Mouse (Mus musculus): ENCODE data around the gene Gck. TPM values are rescaled to one million over a fixed set of nuclear protein-coding genes. Genes with fewer than 3 reads are reported as not detected.

Gck gene
- polyA plus RNA-seq, 1 experiment from 2014 or later: 3.4 TPM

DNA sequence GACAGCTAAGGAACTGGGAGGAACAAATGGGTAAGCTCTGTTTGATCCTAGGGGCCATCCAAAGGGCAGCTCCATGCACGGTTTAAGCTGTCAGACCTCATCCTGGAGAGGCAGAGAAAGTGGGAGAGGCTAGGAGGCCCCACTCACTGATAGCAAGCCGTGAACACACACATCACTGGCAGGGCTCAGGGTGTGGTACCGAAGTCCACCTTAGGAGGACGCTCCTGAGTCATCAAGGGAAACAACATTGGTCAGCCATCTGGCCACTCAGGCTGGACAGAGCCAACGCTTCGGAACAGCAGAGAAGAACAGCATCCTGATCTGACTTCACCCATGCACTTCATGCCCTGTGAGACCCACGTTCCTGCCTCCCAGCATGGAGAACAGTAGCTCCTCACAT is 29.2 kb upstream of the Gck start:
- no peak overlapping the region for H3K4me2 ChIP-seq
- no peak for ATAC-seq (ENCODE audit: insufficient read depth, low FRiP score, low read depth)
- no peaks in the 10 kb centered on the region for H3K9me3 ChIP-seq
- H3K4me1 ChIP-seq: no peaks in the 10 kb centered on the region
- no peak overlapping the region for H3K4me3 ChIP-seq (replicated peaks)
- no peaks in the 10 kb centered on the region for H3K27me3 ChIP-seq (replicated peaks)
- no peak overlapping the region for H3K27ac ChIP-seq
- no peaks in the 10 kb centered on the region for H3K36me3 ChIP-seq
- no peak overlapping the region for H3K9ac ChIP-seq
- WGBS: 73% methylated on average over 7 of the region's 7 CpGs

DNA sequence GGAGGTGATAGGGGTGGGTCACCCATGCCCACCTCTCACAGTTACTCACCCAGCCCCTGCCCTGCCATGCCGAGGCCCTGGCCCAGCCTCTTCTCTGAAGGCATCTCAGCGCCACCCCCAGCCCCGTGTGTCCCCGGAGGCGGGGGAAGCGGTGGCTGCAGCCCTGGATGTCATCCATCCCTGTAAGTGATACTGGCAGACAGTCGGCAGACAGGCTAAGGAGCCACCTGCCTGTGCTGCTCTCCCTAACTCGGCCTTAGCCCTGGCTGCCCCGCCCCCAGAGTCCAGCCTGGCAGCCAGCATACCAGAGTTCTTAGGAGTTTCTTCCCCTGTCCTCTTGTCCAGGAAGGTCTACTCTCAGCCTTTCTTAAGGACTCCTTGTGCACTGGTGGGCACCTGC is 26.2 kb upstream of the Gck start:
- no peak overlapping the region for H3K4me3 ChIP-seq (replicated peaks)
- no peaks in the 10 kb centered on the region for H3K27me3 ChIP-seq (replicated peaks)
- H3K9ac ChIP-seq: no peak overlapping the region
- 18% methylated on average over 9 of the region's 9 CpGs for WGBS
- no peaks in the 10 kb centered on the region for H3K9me3 ChIP-seq
- ATAC-seq (ENCODE audit: insufficient read depth, low FRiP score, low read depth): no peak
- no peaks in the 10 kb centered on the region for H3K36me3 ChIP-seq
- H3K4me1 ChIP-seq: peaks cover 8% of the 10 kb centered on the region; the same call in 1 of the 2 replicates
- H3K4me2 ChIP-seq: no peak overlapping the region
- no peak overlapping the region for H3K27ac ChIP-seq

DNA sequence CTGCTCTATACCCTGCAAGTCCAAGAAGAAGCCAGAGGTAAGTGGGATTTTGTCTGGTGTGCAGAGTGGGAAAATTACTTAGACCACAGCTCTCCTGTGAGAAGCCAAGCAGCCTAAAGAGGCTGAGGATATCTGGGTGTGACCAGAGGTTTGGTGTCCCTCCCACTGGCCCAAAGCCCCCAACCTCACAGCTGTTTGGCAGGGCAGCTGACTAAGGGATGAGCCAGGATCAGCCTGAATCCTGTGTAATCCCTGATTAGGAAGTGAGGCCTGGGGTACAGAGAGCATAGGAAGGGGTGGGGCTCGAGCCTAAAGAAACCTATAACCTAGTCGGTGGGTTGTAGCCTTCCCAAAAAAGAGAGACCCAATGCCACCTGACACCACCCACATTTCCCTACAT is 25.2 kb upstream of the Gck start:
- Histone ChIP-seq H3K4me1 (peaks cover 8% of the 10 kb centered on the region; the same call in 1 of the 2 replicates), H3K27me3 (replicated peaks) (no peaks in the 10 kb centered on the region), H3K9ac (no peak overlapping the region), H3K27ac (no peak overlapping the region), H3K36me3 (no peaks in the 10 kb centered on the region), H3K4me3 (replicated peaks) (no peak overlapping the region), H3K4me2 (no peak overlapping the region), H3K9me3 (no peaks in the 10 kb centered on the region)
- WGBS: 58% methylated on average over 2 of the region's 2 CpGs
- no peak for ATAC-seq (ENCODE audit: insufficient read depth, low FRiP score, low read depth)

DNA sequence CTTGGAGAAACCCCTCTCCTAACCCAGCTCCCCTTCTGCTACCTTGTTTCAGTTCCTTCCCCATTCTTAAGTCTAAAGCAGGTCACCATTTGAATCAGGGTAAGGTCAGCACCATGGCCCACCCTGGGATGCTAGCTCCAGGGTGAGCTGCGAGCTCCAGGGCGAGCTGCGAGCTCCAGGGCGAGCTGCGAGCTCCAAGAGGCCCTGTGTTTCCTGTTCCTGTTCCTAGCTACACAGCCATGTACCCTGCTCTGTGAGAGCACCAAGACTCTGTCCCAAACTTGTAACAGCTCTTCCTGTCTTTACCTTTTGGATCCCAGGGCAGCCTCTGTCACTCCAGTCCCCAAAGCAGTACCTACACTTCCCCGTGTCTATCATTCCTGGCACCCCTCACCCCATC is 24.2 kb upstream of the Gck start:
- ATAC-seq (ENCODE audit: insufficient read depth, low FRiP score, low read depth): no peak

DNA sequence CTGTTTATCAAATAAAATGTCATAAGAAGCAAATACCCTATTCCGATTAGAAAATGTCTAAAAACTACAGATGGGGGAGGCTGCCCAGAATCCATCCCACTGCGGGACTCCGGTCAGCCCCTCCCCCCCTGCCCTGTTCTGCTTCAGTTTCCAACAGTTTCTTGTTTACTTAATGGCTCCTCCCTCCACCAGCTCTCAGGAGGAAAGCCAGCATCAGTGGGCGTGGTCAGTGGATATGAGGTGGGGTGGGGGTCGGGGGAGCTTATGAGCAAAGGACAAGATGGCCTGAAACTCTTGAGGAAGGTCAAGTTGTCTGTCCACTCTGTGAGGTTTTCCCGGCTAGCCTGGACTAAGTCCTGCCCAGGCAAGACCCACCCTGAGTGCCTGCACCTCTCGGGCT is 23.3 kb upstream of the Gck start:
- no peak overlapping the region for H3K4me2 ChIP-seq
- H3K27ac ChIP-seq: no peak overlapping the region
- WGBS: 28% methylated on average over 7 of the region's 7 CpGs
- no peak overlapping the region for H3K9ac ChIP-seq
- ATAC-seq (ENCODE audit: insufficient read depth, low FRiP score, low read depth): no peak
- peaks cover 6% of the 10 kb centered on the region; the same call in 1 of the 2 replicates for H3K36me3 ChIP-seq
- no peak overlapping the region for H3K4me3 ChIP-seq (replicated peaks)
- H3K27me3 ChIP-seq (replicated peaks): no peaks in the 10 kb centered on the region
- no peaks in the 10 kb centered on the region for H3K9me3 ChIP-seq
- H3K4me1 ChIP-seq: peaks cover 8% of the 10 kb centered on the region; the same call in 1 of the 2 replicates

More for the DNA sequence above, 24.2 kb upstream of the Gck start:
- peaks cover 8% of the 10 kb centered on the region; the same call in 1 of the 2 replicates for H3K4me1 ChIP-seq
- no peak overlapping the region for H3K4me2 ChIP-seq
- no peaks in the 10 kb centered on the region for H3K9me3 ChIP-seq
- WGBS: 65% methylated on average over 6 of the region's 6 CpGs
- no peak overlapping the region for H3K27ac ChIP-seq
- H3K36me3 ChIP-seq: peaks cover 3% of the 10 kb centered on the region; the same call in 1 of the 2 replicates
- no peak overlapping the region for H3K9ac ChIP-seq
- H3K4me3 ChIP-seq (replicated peaks): no peak overlapping the region
- H3K27me3 ChIP-seq (replicated peaks): no peaks in the 10 kb centered on the region

DNA sequence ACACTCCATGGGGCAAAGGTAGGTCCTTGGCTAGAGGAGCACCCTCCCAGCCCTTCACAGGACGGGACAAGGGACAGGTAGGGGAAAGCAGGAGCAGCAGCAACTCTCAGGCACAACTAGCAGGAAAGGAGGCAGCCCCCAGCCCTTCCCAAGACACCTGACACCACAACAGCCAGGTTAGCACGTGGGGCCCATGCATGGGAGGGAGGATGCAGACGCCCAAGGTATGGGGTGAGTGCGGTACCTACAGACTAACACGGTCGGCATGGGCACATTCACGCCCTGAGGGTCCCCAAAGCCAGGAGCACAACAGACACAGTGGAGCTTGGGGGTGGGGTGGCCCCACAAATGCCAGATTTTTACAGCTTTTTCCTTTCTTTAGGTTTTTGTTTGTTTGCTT is 21.3 kb upstream of the Gck start:
- ATAC-seq (ENCODE audit: insufficient read depth, low FRiP score, low read depth): no peak
- 53% methylated on average over 7 of the region's 7 CpGs for WGBS
- no peak overlapping the region for H3K9ac ChIP-seq
- peaks cover 8% of the 10 kb centered on the region; the same call in 1 of the 2 replicates for H3K4me1 ChIP-seq
- peaks cover 14% of the 10 kb centered on the region; the same call in 1 of the 2 replicates for H3K36me3 ChIP-seq
- no peak overlapping the region for H3K4me3 ChIP-seq (replicated peaks)
- H3K27ac ChIP-seq: no peak overlapping the region
- no peaks in the 10 kb centered on the region for H3K9me3 ChIP-seq
- no peaks in the 10 kb centered on the region for H3K27me3 ChIP-seq (replicated peaks)
- H3K4me2 ChIP-seq: no peak overlapping the region

DNA sequence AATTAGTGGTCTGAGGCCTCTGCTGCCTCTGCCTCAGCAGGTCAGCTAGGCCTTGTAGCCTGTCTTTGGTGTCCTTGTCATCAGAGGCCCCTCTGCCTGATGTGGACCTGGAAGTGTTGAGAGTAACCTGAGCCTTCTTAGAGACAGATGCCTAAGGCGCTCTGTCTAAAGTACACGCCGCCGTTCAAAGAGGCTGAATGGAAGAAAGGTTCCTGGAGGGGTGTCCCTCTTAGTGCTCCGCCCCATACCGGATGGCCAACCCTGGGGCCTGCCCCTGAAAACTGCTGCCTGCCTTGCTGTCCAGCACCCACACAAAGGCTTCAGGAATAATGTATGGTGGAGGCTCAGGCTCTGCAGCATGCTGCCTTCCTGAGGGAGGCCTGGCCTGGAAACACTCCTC is 18.3 kb upstream of the Gck start:
- H3K9me3 ChIP-seq: no peaks in the 10 kb centered on the region
- no peak overlapping the region for H3K27ac ChIP-seq
- H3K4me1 ChIP-seq: peaks cover 8% of the 10 kb centered on the region; the same call in 1 of the 2 replicates
- 63% methylated on average over 6 of the region's 6 CpGs for WGBS
- H3K9ac ChIP-seq: no peak overlapping the region
- peaks cover 39% of the 10 kb centered on the region for H3K36me3 ChIP-seq
- no peak overlapping the region for H3K4me2 ChIP-seq
- ATAC-seq (ENCODE audit: insufficient read depth, low FRiP score, low read depth): no peak
- H3K4me3 ChIP-seq (replicated peaks): no peak overlapping the region
- no peaks in the 10 kb centered on the region for H3K27me3 ChIP-seq (replicated peaks)

DNA sequence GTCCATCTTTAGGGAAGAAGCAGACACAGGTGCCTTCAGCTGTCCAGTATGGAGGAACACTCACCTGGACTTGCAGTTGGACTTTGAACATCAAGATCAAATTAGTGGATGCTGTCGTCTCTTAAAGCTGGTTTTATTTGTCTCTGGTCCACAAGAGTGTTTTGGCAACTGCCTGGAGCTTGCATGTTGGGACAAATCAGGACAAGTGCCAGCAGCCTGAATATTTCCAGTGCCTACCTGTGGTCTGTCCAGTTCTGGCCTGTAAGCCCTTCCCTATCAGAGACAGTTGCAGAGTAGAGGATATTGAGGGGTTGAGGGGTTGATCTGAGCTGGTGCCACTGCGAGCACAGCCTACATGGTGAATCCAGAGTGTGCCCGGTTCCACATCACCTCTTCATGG is 16.9 kb upstream of the Gck start:
- 77% methylated on average over 3 of the region's 3 CpGs for WGBS
- no peak for ATAC-seq (ENCODE audit: insufficient read depth, low FRiP score, low read depth)
- no peaks in the 10 kb centered on the region for H3K9me3 ChIP-seq
- no peaks in the 10 kb centered on the region for H3K27me3 ChIP-seq (replicated peaks)
- no peak overlapping the region for H3K4me2 ChIP-seq
- no peaks in the 10 kb centered on the region for H3K4me1 ChIP-seq
- H3K9ac ChIP-seq: no peak overlapping the region
- peaks cover 53% of the 10 kb centered on the region for H3K36me3 ChIP-seq
- H3K27ac ChIP-seq: no peak overlapping the region
- H3K4me3 ChIP-seq (replicated peaks): no peak overlapping the region

DNA sequence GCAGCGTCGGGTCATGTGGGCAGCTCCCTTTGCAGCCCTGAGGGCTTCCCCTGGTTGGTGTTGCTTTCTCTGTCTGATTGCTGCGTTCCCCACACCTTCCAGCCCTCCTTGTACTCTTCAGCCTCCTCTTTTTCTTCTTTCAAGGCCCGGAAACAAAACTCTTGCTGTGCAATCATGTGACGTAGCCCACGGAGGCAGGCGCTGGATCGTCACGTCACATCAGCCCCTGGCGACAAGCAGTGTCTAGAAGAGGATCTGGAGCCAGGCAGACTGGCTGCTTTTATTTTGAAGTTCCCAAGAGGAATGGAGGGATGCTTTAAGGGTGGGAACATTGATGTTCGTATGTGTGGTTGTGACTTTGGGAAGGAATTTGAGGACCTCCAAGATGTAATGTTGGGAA is 16.0 kb upstream of the Gck start:
- Histone ChIP-seq H3K9ac (no peak overlapping the region), H3K27me3 (replicated peaks) (no peaks in the 10 kb centered on the region), H3K4me3 (replicated peaks) (no peak overlapping the region), H3K27ac (no peak overlapping the region), H3K4me1 (no peaks in the 10 kb centered on the region), H3K36me3 (peaks cover 59% of the 10 kb centered on the region), H3K4me2 (no peak overlapping the region), H3K9me3 (no peaks in the 10 kb centered on the region)
- ATAC-seq (ENCODE audit: insufficient read depth, low FRiP score, low read depth): no peak
- WGBS: 86% methylated on average over 11 of the region's 11 CpGs

DNA sequence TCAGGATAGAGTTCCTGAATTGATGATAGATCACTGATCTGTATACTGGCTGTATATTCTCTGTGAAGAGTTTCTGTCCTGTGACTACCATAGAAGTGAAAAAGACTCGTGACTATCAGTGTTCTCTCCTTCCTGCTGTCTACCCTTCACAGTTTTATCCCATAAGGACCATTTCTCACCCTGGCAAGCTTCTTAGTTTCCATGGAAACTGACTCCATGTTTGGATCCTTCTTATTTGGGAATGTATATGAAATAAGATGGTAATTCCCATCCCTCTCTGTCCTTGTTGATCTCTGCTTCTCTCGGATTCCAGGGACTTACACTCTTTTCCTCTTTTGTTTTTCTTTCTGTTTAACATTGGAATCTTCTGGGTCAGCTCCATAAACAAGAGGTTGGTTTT is 10.2 kb upstream of the Gck start:
- peaks cover 44% of the 10 kb centered on the region for H3K36me3 ChIP-seq
- no peaks in the 10 kb centered on the region for H3K9me3 ChIP-seq
- no peak for ATAC-seq (ENCODE audit: insufficient read depth, low FRiP score, low read depth)
- H3K27me3 ChIP-seq (replicated peaks): no peaks in the 10 kb centered on the region
- no peak overlapping the region for H3K4me2 ChIP-seq
- no peak overlapping the region for H3K27ac ChIP-seq
- whole genome bisulfite sequencing: 76% methylated on average over 2 of the region's 2 CpGs
- H3K4me3 ChIP-seq (replicated peaks): no peak overlapping the region
- H3K4me1 ChIP-seq: peaks cover 8% of the 10 kb centered on the region; the same call in 1 of the 2 replicates
- no peak overlapping the region for H3K9ac ChIP-seq

DNA sequence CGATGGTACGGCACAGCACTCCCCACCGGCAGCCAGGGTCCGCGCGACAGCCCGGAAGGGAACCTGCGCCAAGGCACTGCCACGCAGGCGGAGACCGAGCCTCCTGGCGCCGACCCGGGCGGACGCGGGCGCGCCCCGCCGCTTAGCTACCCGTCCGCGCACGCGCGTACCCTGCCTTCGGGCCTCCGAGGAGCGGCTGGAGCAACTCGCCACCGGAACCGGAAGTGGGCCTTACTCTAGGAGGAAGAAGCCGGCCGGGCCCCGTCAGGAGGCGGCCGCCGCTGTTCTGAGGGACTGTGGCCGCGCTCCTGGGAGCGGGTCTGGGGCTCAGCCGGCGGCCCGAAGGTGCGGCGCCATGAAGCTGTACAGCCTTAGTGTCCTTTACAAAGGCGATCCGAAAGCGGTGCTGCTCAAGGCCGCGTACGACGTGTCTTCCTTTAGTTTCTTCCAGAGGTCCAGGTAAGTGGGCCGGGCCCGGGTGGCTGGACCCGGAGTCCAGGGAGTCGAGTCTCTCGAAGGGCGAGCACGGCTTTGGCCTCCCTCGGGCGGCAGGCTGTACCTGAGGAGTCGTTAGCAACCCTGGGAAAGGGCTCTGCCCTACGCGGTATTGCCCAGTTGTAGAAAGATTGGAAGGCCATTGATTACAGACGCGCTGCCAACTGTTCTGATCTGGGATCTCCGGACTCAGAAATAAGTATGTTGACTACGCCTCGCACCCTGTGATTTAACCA is 5.8 kb upstream of the Gck start, which contains the start of gene Ykt6:
TSS of gene Ykt6 (plus strand) at position 148 of the 731 bp plus-strand sequence.
- ATAC-seq (ENCODE audit: insufficient read depth, low FRiP score, low read depth): peak; percentile 97
- Histone ChIP-seq H3K36me3 (0 out of 2 replicates have a peak, but pooled peaks cover 9% of the 10 kb centered on the region), H3K27ac (peak within 1 kb of the TSS; percentile 96), H3K4me3 (replicated peaks) (peak within 1 kb of the TSS; percentile 93), H3K27me3 (replicated peaks) (no peaks in the 10 kb centered on the region), H3K9me3 (no peaks in the 10 kb centered on the region), H3K9ac (peak within 1 kb of the TSS; percentile 88), H3K4me2 (peak within 1 kb of the TSS; percentile 86), H3K4me1 (peaks cover 10% of the 10 kb centered on the region; the same call in 1 of the 2 replicates)
- WGBS: under 1% methylated on average over 71 of the region's 71 CpGs

DNA sequence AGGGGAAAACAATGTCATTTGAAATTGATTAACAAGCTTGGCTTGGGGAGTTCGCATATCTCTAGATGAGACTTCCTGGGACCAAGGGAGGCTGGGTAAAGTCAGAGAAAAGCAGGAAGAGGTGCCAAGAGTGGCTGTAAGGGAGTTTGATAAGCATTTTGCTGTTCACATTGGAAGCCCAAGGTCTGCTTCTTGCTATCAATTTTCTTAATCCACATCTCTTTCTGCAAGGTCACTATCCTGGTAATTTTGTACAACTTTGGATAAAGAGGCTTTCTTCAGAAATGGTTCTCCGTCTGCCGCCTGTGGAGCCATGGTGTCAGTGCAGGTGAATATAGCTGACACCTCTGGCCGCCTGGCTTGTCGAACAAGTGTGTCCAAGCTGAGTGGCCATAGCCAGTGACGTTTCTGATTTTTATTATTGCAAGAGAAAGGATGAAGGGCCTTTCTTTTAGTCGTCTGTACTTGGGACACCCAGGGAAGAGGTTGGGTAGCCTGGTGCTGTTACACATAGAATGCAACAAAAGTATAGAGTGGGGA is 5.2 kb upstream of the Gck start:
- Histone ChIP-seq H3K9ac (peak overlapping the region; percentile 65; the same call in 1 of the 2 replicates), H3K4me1 (peaks cover 10% of the 10 kb centered on the region; the same call in 1 of the 2 replicates), H3K36me3 (0 out of 2 replicates have a peak, but pooled peaks cover 5% of the 10 kb centered on the region), H3K27ac (peak overlapping the region; percentile 96), H3K4me3 (replicated peaks) (peak overlapping the region; percentile 93), H3K9me3 (no peaks in the 10 kb centered on the region), H3K27me3 (replicated peaks) (no peaks in the 10 kb centered on the region), H3K4me2 (peak overlapping the region; percentile 86)
- 3% methylated on average over 7 of the region's 7 CpGs for WGBS
- ATAC-seq (ENCODE audit: insufficient read depth, low FRiP score, low read depth): peak; percentile 41
